Mouse (Mus musculus) midbrain, embryonic 11.5 days (tissue): ENCODE measurements around the gene Glo1. TPM values are rescaled to one million over a fixed set of nuclear protein-coding genes. Genes with fewer than 3 reads are reported as not detected.
"Not testable (repeated sequence)": the region's sequence is repeated elsewhere in the genome, so short reads cannot be mapped to it uniquely, and the experiment has no call there.

Experiments used
- ATAC-seq: fragments of 200-750 bp; cut with Nextera tagmentation; 2 replicates; pipeline ENCODE4 v1.8.0; 2017; ENCODE audit warnings: moderate TSS enrichment, moderate library complexity; ENCODE audit not compliant: low FRiP score
- DNase-seq: peaks from one replicate; pipeline ENCODE4 v3.0.0; 2015; ENCODE audit warnings: low spot score; ENCODE audit errors: missing footprints
- H3K27ac ChIP-seq: fragments of 300-500 bp; sonication (generic); 2 replicates; pipeline ENCODE4 v1.5.1; 2014; ENCODE audit warnings: low read depth, low read length
- H3K27me3 ChIP-seq: fragments of 300-500 bp; sonication (generic); 2 replicates; pipeline ENCODE4 v1.6.1; 2014; ENCODE audit warnings: mild to moderate bottlenecking, low read length, moderate library complexity, mixed read lengths; ENCODE audit not compliant: control insufficient read depth, insufficient read depth
- H3K36me3 ChIP-seq: fragments of 300-500 bp; sonication (generic); 2 replicates; pipeline ENCODE4 v1.6.1; 2014; ENCODE audit warnings: mild to moderate bottlenecking, low read length, moderate library complexity, mixed read lengths; ENCODE audit not compliant: control insufficient read depth, insufficient read depth
- H3K4me1 ChIP-seq: fragments of 300-500 bp; sonication (generic); 2 replicates; pipeline ENCODE4 v1.6.1; 2014; ENCODE audit warnings: low read length; ENCODE audit not compliant: control insufficient read depth, insufficient read depth
- H3K4me2 ChIP-seq: fragments of 300-500 bp; sonication (generic); 2 replicates; pipeline ENCODE4 v1.6.1; 2014; ENCODE audit warnings: mild to moderate bottlenecking, moderate library complexity
- H3K4me3 ChIP-seq: fragments of 300-500 bp; sonication (generic); 2 replicates; pipeline ENCODE4 v1.5.1; 2014; ENCODE audit warnings: low read depth, low read length
- H3K9ac ChIP-seq: fragments of 300-500 bp; sonication (generic); 2 replicates; pipeline ENCODE4 v1.6.1; 2014; ENCODE audit warnings: low read length
- H3K9me3 ChIP-seq: fragments of 300-500 bp; sonication (generic); 2 replicates; pipeline ENCODE4 v1.6.1; 2016; ENCODE audit warnings: low read length; ENCODE audit not compliant: control insufficient read depth
- WGBS: fragments of 180-500 bp; shearing (Covaris S2); extraction: QIAGEN DNeasy Blood & Tissue Kit; methylation state at CpG from one replicate; pipeline ENCODE4 v1.1.7; 2014; 5-methylcytosine and 5-hydroxymethylcytosine counted together
- polyA plus RNA-seq: library from polyadenylated mRNA; unstranded; fragments of >200 nt; fragmentation: Nextera tagmentation; extraction: Ambion mirVana; gene quantifications from 2 replicates; pipeline ENCODE4 v1.2.1, GENCODE M21; 2014

Glo1 gene
- polyA plus RNA-seq, 1 experiment from 2014 or later: 277 TPM

DNA sequence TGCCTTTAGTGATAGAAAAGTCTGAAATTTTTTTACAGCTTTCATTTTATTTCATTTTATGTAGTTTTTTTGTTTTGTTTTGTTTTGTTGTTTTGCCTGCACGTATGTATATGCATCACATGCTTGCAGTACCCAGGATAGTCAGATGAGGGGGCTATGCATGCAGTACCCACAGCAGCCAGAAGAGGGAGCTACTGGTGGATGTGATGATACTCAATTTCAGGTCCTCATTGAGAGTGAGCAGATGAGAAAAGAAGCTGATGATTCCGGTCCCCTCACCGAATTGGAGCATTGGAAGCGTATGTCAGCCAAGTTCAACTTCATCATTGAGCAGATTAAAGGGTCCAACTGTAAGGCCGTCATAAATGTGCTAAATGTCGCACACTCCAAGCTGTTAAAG lies 26.3 kb upstream of the Glo1 start:
- H3K36me3 ChIP-seq: no peaks in the 10 kb centered on the region
- no peaks in the 10 kb centered on the region for H3K27me3 ChIP-seq
- no peak overlapping the region for H3K4me2 ChIP-seq
- H3K9ac ChIP-seq: no peak overlapping the region
- H3K9me3 ChIP-seq: peaks cover 2% of the 10 kb centered on the region; the same call in 1 of the 2 replicates
- H3K4me3 ChIP-seq: no peak overlapping the region
- ATAC-seq (no peak), DNase-seq (peak; percentile 89)
- H3K27ac ChIP-seq: no peak overlapping the region
- H3K4me1 ChIP-seq: no peaks in the 10 kb centered on the region
- WGBS: 95% methylated on average over 6 of the region's 6 CpGs

DNA sequence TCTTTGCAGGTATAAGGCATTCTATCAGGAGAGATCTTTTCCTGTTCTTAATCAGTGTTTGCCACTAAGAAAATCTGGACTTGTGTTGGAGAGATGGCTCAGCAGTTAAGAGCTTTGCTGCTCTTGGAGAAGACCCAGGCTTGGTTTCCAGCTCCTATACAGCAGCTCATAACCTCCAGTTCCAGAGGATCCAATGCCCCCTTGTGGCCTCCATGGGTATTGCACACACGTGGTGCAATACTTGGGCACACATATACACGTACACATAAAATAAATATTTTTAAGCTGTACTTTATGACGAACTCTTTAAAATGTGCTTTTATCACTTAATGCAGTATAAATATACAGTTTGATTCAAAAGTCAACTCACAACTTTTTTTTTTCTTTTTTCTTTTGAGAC lies 22.1 kb upstream of the Glo1 start:
- 95% methylated on average over 3 of the region's 3 CpGs for WGBS
- Histone ChIP-seq H3K27me3 (no peaks in the 10 kb centered on the region), H3K4me3 (no peak overlapping the region)

DNA sequence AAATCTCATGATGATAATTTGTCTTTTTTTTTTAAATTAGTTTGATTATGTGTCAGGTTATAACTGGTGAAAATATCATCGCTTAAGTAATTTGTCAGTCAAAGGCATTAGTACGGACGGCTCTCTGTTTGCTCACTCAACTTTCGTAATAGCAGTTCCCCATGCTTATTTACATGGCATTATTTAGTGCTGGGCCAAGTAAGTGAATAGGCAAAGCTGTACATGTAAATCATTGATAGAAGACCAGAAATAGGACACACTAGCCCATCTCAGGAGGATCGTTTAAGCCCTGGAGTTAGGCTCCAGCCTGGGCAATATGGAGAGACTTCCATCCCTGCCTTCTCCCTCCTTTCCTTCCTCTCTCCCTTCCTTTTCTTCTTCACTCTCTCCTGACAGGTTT lies 14.2 kb upstream of the Glo1 start:
- Histone ChIP-seq H3K27me3 (no peaks in the 10 kb centered on the region), H3K4me2 (no peak overlapping the region), H3K4me3 (no peak overlapping the region), H3K36me3 (no peaks in the 10 kb centered on the region), H3K4me1 (no peaks in the 10 kb centered on the region), H3K9me3 (no peaks in the 10 kb centered on the region), H3K9ac (no peak overlapping the region), H3K27ac (no peak overlapping the region)
- no peak for ATAC-seq
- DNase-seq: no peak
- 96% methylated on average over 5 of the region's 5 CpGs for WGBS

More for the DNA sequence above, 22.1 kb upstream of the Glo1 start:
- H3K4me1 ChIP-seq: no peaks in the 10 kb centered on the region
- no peak overlapping the region for H3K27ac ChIP-seq
- H3K36me3 ChIP-seq: no peaks in the 10 kb centered on the region
- ATAC-seq (no peak), DNase-seq (peak; percentile 35)
- no peak overlapping the region for H3K4me2 ChIP-seq
- no peak overlapping the region for H3K9ac ChIP-seq
- H3K9me3 ChIP-seq: peaks cover 2% of the 10 kb centered on the region; the same call in 1 of the 2 replicates

DNA sequence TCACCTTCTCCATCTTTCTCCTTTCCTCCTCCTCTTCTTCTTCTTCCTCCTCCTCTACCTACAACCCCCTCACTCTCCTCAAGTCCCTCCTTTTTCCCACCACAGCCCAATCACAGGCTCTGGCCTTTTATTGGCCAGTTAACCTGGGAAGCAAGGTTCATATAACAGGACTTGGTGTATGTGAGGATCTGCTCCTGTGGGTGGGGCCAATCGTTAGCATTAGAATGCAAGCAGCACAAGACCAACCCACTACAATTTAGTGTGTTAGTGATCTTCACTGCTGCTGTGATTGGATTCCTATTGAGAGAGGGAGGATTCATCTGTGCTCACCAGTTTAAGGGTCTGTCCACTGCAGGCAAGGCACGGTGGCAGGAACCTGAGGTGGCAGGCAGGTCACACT lies 12.3 kb upstream of the Glo1 start:
- H3K27ac ChIP-seq: no peak overlapping the region
- no peak overlapping the region for H3K4me2 ChIP-seq
- H3K36me3 ChIP-seq: no peaks in the 10 kb centered on the region
- H3K27me3 ChIP-seq: no peaks in the 10 kb centered on the region
- no peak for ATAC-seq
- no peak for DNase-seq
- no peak overlapping the region for H3K9ac ChIP-seq
- H3K4me1 ChIP-seq: no peaks in the 10 kb centered on the region
- no peaks in the 10 kb centered on the region for H3K9me3 ChIP-seq
- no peak overlapping the region for H3K4me3 ChIP-seq
- 60% methylated on average over 2 of the region's 2 CpGs for WGBS

DNA sequence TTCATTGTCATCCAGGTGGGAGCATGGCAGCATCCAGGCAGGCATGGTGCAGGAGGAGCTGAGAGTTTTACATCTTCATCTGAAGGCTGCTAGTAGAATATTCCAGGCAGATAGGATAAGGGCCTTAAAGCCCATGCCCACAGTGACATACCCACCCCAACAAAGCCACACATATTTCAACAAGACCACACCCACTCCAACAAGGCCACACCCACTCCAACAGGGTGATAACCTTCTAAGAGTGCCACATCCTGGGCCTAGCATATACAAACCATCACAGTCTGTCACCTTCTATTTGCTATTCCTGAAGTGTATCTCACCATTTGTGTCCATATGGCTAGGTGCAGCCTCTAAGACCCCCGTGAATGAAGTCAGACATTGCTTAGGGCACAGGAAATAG lies 11.0 kb upstream of the Glo1 start:
- Histone ChIP-seq H3K4me3 (no peak overlapping the region), H3K36me3 (no peaks in the 10 kb centered on the region), H3K27me3 (no peaks in the 10 kb centered on the region), H3K27ac (no peak overlapping the region), H3K4me2 (no peak overlapping the region), H3K9me3 (no peaks in the 10 kb centered on the region), H3K9ac (no peak overlapping the region), H3K4me1 (no peaks in the 10 kb centered on the region)
- WGBS: 64% methylated on average over 1 of the region's 1 CpGs
- no peak for ATAC-seq
- DNase-seq: no peak

DNA sequence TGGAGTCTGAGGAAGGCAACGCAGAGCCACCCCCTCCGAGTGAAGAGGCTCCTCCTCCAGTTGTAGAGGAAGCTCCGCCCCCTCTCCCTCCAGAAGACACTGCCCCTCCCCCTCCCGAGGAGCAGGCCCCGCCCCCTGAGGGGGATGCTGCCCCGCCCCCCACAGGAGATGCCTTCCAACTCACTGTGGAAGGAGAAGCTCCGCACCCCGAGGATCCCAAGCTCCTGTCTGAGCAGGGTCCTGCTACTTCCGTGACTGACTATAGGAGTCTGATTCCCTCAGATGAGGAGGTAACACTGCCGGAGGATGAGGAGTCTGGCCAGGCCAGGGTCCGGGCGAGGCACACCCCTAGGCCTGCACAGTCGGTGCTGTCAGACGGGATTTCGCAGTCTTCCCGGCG lies 8.7 kb upstream of the Glo1 start:
- no peak; the same call in 1 of the 2 replicates for ATAC-seq
- peak overlapping the region; percentile 40 for H3K9ac ChIP-seq

DNA sequence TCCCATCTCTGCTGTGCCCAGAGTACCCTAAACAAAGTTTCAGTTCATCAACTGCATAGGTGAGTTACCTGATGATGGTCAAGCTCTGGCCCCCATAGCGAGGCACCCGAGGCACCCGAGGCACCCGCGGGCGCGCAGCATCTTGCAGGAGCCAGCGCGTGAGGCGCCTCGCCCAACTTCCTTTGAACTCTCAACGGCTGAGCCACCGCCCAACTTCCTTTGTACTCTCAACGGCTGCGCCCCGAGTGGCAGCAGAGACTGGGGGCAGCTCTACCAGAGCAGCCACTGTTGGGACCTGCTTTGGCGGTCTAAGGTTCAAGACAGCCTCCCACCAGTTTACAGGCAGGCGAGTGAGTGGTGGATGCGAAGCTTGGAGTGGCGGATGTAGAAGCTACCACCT lies 2.5 kb downstream of the Glo1 start, which contains the start of gene Dnah8:
Gene Dnah8 (plus strand): TSS at position 223 of the 400 bp plus-strand sequence.
- not testable (repeated sequence) for H3K9me3 ChIP-seq, ATAC-seq, H3K27me3 ChIP-seq, H3K27ac ChIP-seq, H3K4me3 ChIP-seq, H3K9ac ChIP-seq, H3K4me2 ChIP-seq, H3K36me3 ChIP-seq, H3K4me1 ChIP-seq, DNase-seq
- WGBS: no CpG with 5 or more reads among the region's 20 CpGs

More for the DNA sequence above, 8.7 kb upstream of the Glo1 start:
- no peaks in the 10 kb centered on the region for H3K36me3 ChIP-seq
- no peaks in the 10 kb centered on the region for H3K9me3 ChIP-seq
- peak overlapping the region; percentile 32 for H3K4me2 ChIP-seq
- DNase-seq: peak; percentile 87
- H3K4me1 ChIP-seq: no peaks in the 10 kb centered on the region
- no peaks in the 10 kb centered on the region for H3K27me3 ChIP-seq
- 24% methylated on average over 17 of the region's 17 CpGs for WGBS
- no peak overlapping the region for H3K27ac ChIP-seq
- peak overlapping the region; percentile 16 for H3K4me3 ChIP-seq

DNA sequence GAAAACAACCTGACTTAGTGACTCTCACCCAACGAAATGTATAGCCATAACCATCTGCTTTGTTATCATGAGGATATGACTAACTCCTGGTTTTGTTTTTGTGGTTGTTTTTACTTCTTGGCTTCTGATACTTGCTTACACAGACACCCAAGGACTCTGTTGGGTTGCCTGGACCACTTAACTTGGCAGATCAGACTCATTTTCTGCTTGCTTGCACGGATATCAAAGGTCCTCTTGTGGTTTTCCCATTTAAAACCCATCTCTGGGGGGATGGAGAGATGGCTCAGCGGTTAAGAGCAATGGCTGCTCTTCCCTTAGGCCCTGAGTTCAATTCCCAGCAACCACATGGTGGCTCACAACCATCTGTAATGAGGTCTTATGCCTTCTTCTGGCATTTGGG lies 3.5 kb downstream of the Glo1 start:
- DNase-seq (peak; percentile 60), ATAC-seq (no peak)
- Histone ChIP-seq H3K9ac (no peak overlapping the region), H3K9me3 (no peaks in the 10 kb centered on the region), H3K27ac (no peak overlapping the region), H3K36me3 (no peaks in the 10 kb centered on the region), H3K4me1 (no peaks in the 10 kb centered on the region), H3K4me3 (no peak overlapping the region), H3K4me2 (no peak overlapping the region), H3K27me3 (no peaks in the 10 kb centered on the region)
- 85% methylated on average over 3 of the region's 3 CpGs for WGBS

DNA sequence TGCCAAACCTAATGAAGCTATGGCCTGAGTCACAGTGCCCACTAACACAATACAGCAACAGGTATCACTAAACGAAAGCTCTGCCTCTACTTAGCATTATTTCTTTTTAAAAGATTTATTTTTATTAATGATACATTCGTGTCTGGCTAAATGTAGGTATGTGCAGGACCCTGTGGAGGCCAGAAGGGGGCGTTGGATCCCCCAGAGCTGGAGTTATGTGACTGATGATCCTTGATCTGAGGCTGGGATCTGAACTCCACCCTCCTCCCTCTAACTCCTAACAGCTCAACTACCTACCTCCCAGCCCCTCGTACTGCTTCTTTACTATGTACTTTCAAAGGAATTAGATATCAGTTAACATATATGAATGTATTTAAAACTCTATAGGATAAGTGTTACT lies 5.2 kb downstream of the Glo1 start:
- no peaks in the 10 kb centered on the region for H3K4me1 ChIP-seq
- DNase-seq (peak; percentile 41), ATAC-seq (no peak)
- H3K9me3 ChIP-seq: no peaks in the 10 kb centered on the region
- H3K9ac ChIP-seq: no peak overlapping the region
- no peaks in the 10 kb centered on the region for H3K27me3 ChIP-seq
- 70% methylated on average over 4 of the region's 4 CpGs for WGBS
- H3K4me3 ChIP-seq: no peak overlapping the region
- H3K4me2 ChIP-seq: no peak overlapping the region
- H3K36me3 ChIP-seq: no peaks in the 10 kb centered on the region
- H3K27ac ChIP-seq: no peak overlapping the region

DNA sequence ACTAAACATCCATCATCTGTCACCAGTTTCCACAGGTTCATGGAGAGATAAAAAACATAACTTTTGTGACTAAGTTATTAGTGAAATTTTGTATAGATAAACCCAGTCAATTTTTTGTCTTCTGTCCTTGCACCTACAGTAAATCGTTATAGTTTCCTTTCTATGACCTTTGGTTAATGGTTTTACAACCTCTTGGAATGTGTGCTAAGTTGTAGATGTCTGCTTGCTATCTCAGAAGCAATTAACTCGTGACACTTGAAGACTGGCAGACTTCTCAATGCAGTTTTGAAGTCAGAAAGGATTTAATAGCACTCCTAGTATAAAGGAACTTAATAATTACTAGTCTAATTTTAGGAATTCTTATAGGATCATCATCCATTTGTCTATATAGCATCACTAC lies 6.1 kb downstream of the Glo1 start:
- Histone ChIP-seq H3K36me3 (no peaks in the 10 kb centered on the region), H3K4me3 (no peak overlapping the region), H3K9me3 (no peaks in the 10 kb centered on the region), H3K9ac (no peak overlapping the region), H3K27me3 (no peaks in the 10 kb centered on the region), H3K4me2 (no peak overlapping the region), H3K27ac (no peak overlapping the region), H3K4me1 (no peaks in the 10 kb centered on the region)
- DNase-seq: no peak
- ATAC-seq: no peak
- whole genome bisulfite sequencing: 80% methylated on average over 2 of the region's 2 CpGs
